Comparison of ENCODE assay signal across 9 mouse cellular contexts in the genomic region with DNA sequence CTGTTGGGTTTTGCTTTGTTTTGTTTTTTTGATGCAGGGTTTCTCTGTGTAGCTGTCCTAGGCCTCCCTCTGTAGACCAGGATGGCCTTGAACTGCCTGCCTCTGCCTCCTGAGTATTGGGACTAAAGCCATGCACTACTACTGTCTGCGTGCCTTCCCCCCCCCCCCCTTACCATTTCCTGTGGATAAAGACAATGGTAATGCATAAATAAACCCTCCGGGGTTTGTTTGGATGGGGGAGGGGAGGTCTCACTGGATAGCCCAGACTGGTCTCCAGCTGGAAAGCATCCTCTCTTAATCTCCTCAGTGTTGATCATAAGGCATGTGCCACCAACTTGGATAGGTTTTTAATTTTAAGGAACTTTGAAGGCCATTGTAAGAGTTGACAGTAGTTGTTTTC. TPM values are rescaled to one million over a fixed set of nuclear protein-coding genes. Genes with fewer than 3 reads are reported as not detected.
DNase-seq lines count a peak whose midpoint lies in the region; ATAC-seq lines count a peak whose summit lies in the region.
"Had no signal": no experiment of that assay in that cellular context is flagged by ENCODE, and none has a peak within 500 bp of the region (broad histone marks: within the 10 kb centered on the region; RNA-seq: fewer than 3 reads in every experiment).

No protein-coding gene starts in this region.

- H3K4me1 ChIP-seq in hindbrain, embryonic 10.5 days (replicated peaks) = peaks cover 19% of the 10 kb centered on the region
- H3K4me1 ChIP-seq in hindbrain, embryonic 13.5 days (replicated peaks) = peaks cover 55% of the 10 kb centered on the region
- 0 out of 2 replicates have a peak, but pooled peaks cover 4% of the 10 kb centered on the region for H3K4me1 ChIP-seq in neural tube, embryonic 11.5 days (ENCODE audit: control insufficient read depth, insufficient read depth, low read length)
- H3K4me1 ChIP-seq in neural tube, embryonic 13.5 days (replicated peaks) = peaks cover 72% of the 10 kb centered on the region

- no peak overlapping the region for H3K27ac ChIP-seq in hindbrain, embryonic 10.5 days
- H3K27ac ChIP-seq in hindbrain, embryonic 13.5 days = no peak overlapping the region
- H3K27ac ChIP-seq in neural tube, embryonic 11.5 days (ENCODE audit: low read depth, low read length) = 0 out of 2 replicates have a peak overlapping the region, but pooled peaks have one; percentile 27
- H3K27ac ChIP-seq in neural tube, embryonic 13.5 days (replicated peaks) = no peak overlapping the region
- H3K27ac ChIP-seq: forebrain, embryonic 10.5 days had no signal

- ATAC-seq in hindbrain, embryonic 13.5 days (ENCODE audit: low FRiP score) = no peak
- ATAC-seq in neural tube, embryonic 11.5 days (ENCODE audit: insufficient read depth, low FRiP score, low TSS enrichment) = no peak
- ATAC-seq in neural tube, embryonic 13.5 days (ENCODE audit: low read depth) = peak; percentile 63; the same call in 1 of the 2 replicates

- H3K9me3 ChIP-seq in hindbrain, embryonic 10.5 days = no peaks in the 10 kb centered on the region
- H3K9me3 ChIP-seq in hindbrain, embryonic 13.5 days = no peaks in the 10 kb centered on the region
- no peaks in the 10 kb centered on the region for H3K9me3 ChIP-seq in neural tube, embryonic 11.5 days (ENCODE audit: control insufficient read depth, low read length)
- H3K9me3 ChIP-seq in neural tube, embryonic 13.5 days = no peaks in the 10 kb centered on the region
- H3K9me3 ChIP-seq: forebrain, embryonic 10.5 days had no signal

- 21% methylated on average over 2 of the region's 2 CpGs for WGBS in hindbrain, embryonic 10.5 days
- 6% methylated on average over 2 of the region's 2 CpGs for WGBS in hindbrain, embryonic 13.5 days
- 3% methylated on average over 2 of the region's 2 CpGs for WGBS in neural tube, embryonic 11.5 days
- WGBS in neural tube, embryonic 13.5 days = 0% methylated on average over 2 of the region's 2 CpGs

- no peak overlapping the region for H3K4me3 ChIP-seq in hindbrain, embryonic 10.5 days
- no peak overlapping the region for H3K4me3 ChIP-seq in hindbrain, embryonic 13.5 days
- H3K4me3 ChIP-seq in neural tube, embryonic 11.5 days (ENCODE audit: low read depth, low read length) = no peak overlapping the region
- H3K4me3 ChIP-seq in neural tube, embryonic 13.5 days = no peak overlapping the region
- H3K4me3 ChIP-seq: forebrain, embryonic 10.5 days had no signal

- DNase-seq in hindbrain, embryonic 10.5 days (ENCODE audit: low spot score) = peak; percentile 7
- DNase-seq in neural tube, embryonic 11.5 days (ENCODE audit: low spot score) = no peak
- no peak for DNase-seq in neural tube, embryonic 10.5 days (ENCODE audit: extremely low spot score, low spot score)
- DNase-seq in heart, postnatal 4 days = peak; percentile 25
- no peak for DNase-seq in ovary, postnatal 14 days (ENCODE audit: low spot score)
- DNase-seq: gastrocnemius, postnatal 25 days had no signal

- H3K9ac ChIP-seq in hindbrain, embryonic 13.5 days = no peak overlapping the region
- no peak overlapping the region for H3K9ac ChIP-seq in neural tube, embryonic 11.5 days (ENCODE audit: low read length)
- H3K9ac ChIP-seq in neural tube, embryonic 13.5 days = no peak overlapping the region

- H3K27me3 ChIP-seq in hindbrain, embryonic 10.5 days (ENCODE audit: insufficient read depth, poor library complexity, severe bottlenecking) = no peaks in the 10 kb centered on the region
- H3K27me3 ChIP-seq in hindbrain, embryonic 13.5 days = no peaks in the 10 kb centered on the region
- H3K27me3 ChIP-seq in neural tube, embryonic 11.5 days (ENCODE audit: control insufficient read depth, insufficient read depth, low read length) = no peaks in the 10 kb centered on the region
- H3K27me3 ChIP-seq in neural tube, embryonic 13.5 days = no peaks in the 10 kb centered on the region

- H3K36me3 ChIP-seq in hindbrain, embryonic 10.5 days = peaks cover 46% of the 10 kb centered on the region
- H3K36me3 ChIP-seq in hindbrain, embryonic 13.5 days = peaks cover 29% of the 10 kb centered on the region
- H3K36me3 ChIP-seq in neural tube, embryonic 11.5 days (ENCODE audit: control insufficient read depth, insufficient read depth, low read length) = peaks cover 10% of the 10 kb centered on the region
- H3K36me3 ChIP-seq in neural tube, embryonic 13.5 days = peaks cover 42% of the 10 kb centered on the region

- H3K4me2 ChIP-seq in hindbrain, embryonic 13.5 days = no peak overlapping the region
- H3K4me2 ChIP-seq in neural tube, embryonic 11.5 days (ENCODE audit: low read depth) = no peak overlapping the region
- H3K4me2 ChIP-seq in neural tube, embryonic 13.5 days = no peak overlapping the region

RNA-seq across cellular contexts. Expression of gene Sptan1, which starts 8.2 kb away (rescaled TPM):
- 115 and 120 TPM in 2 replicates for polyA plus RNA-seq in hindbrain, embryonic 10.5 days (2016; fragmentation: Nextera tagmentation; extraction: Ambion mirVana)
- polyA plus RNA-seq in hindbrain, embryonic 13.5 days (2015; fragmentation: Nextera tagmentation; extraction: Ambion mirVana) = 192 and 203 TPM in 2 replicates
- 194 and 196 TPM in 2 replicates for polyA plus RNA-seq in neural tube, embryonic 11.5 days (2014; fragmentation: Nextera tagmentation; extraction: Ambion mirVana)
- 100 to 1,000 TPM; 370 to 371 TPM for total RNA-seq in heart, postnatal 4 days (2021)
- 186 and 209 TPM in 2 replicates for polyA plus RNA-seq in neural tube, embryonic 13.5 days (2015; fragmentation: Nextera tagmentation; extraction: Ambion mirVana)

RNA-seq across cellular contexts. Expression of gene Gle1, which starts 38.3 kb away (rescaled TPM):
- polyA plus RNA-seq in hindbrain, embryonic 10.5 days (2016; fragmentation: Nextera tagmentation; extraction: Ambion mirVana) = 73.7 and 79.2 TPM in 2 replicates
- 75.2 and 82.1 TPM in 2 replicates for polyA plus RNA-seq in hindbrain, embryonic 13.5 days (2015; fragmentation: Nextera tagmentation; extraction: Ambion mirVana)
- polyA plus RNA-seq in neural tube, embryonic 11.5 days (2014; fragmentation: Nextera tagmentation; extraction: Ambion mirVana) = 61.5 and 71.3 TPM in 2 replicates
- 10 to 100 TPM; 25.9 to 26.8 TPM for total RNA-seq in heart, postnatal 4 days (2021)
- 72.3 and 74.1 TPM in 2 replicates for polyA plus RNA-seq in neural tube, embryonic 13.5 days (2015; fragmentation: Nextera tagmentation; extraction: Ambion mirVana)

Comparison
In these comparisons a context has a peak if more than half of its experiments do, and no peak if none do; other contexts are left out.
1. DNase-seq: peak in hindbrain, embryonic 10.5 days (single experiment) and heart, postnatal 4 days (single experiment); none in neural tube, embryonic 11.5 days (single experiment), neural tube, embryonic 10.5 days (single experiment) and ovary, postnatal 14 days (single experiment).